Mouse (Mus musculus) kidney, postnatal 0 days (tissue): ENCODE measurements around the gene Ncapd2. TPM values are rescaled to one million over a fixed set of nuclear protein-coding genes. Genes with fewer than 3 reads are reported as not detected.

Experiments used
- ATAC-seq: fragments of 200-750 bp; cut with Nextera tagmentation; replicated peaks from 2 replicates; pipeline ENCODE4 v1.8.0; 2017; ENCODE audit warnings: low read depth, moderate number of reproducible peaks, moderate TSS enrichment, moderate library complexity; ENCODE audit not compliant: low FRiP score
- DNase-seq: peaks from one replicate; pipeline ENCODE4 v3.0.0-alpha.2; 2016; ENCODE audit warnings: low spot score
- H3K27ac ChIP-seq: fragments of 300-500 bp; sonication (generic); 2 replicates; pipeline ENCODE4 v1.5.1; 2014; ENCODE audit warnings: mild to moderate bottlenecking
- H3K27me3 ChIP-seq: fragments of 300-500 bp; sonication (generic); 2 replicates; pipeline ENCODE4 v1.6.1; 2014; ENCODE audit warnings: low read length, mixed read lengths; ENCODE audit not compliant: insufficient read depth
- H3K36me3 ChIP-seq: fragments of 300-500 bp; sonication (generic); 2 replicates; pipeline ENCODE4 v1.6.1; 2014; ENCODE audit warnings: low read length, mixed read lengths; ENCODE audit not compliant: insufficient read depth
- H3K4me1 ChIP-seq: fragments of 300-500 bp; sonication (generic); replicated peaks from 2 replicates; pipeline ENCODE4 v1.6.1; 2014; ENCODE audit warnings: antibody characterized with exemption, low read length, mixed read lengths; ENCODE audit not compliant: insufficient read depth
- H3K4me2 ChIP-seq: fragments of 300-500 bp; sonication (generic); 2 replicates; pipeline ENCODE4 v1.6.1; 2014; ENCODE audit warnings: mild to moderate bottlenecking, low read length, moderate library complexity, mixed read lengths
- H3K4me3 ChIP-seq: fragments of 300-500 bp; sonication (generic); replicated peaks from 2 replicates; pipeline ENCODE4 v1.5.1; 2014; ENCODE audit warnings: low read depth, low read length
- H3K9ac ChIP-seq: fragments of 300-500 bp; sonication (generic); 2 replicates; pipeline ENCODE4 v1.6.1; 2014; ENCODE audit warnings: low read depth, low read length
- H3K9me3 ChIP-seq: fragments of 300-500 bp; sonication (generic); replicated peaks from 2 replicates; pipeline ENCODE4 v1.6.1; 2016; ENCODE audit warnings: low read length, inconsistent platforms, mixed read lengths
- CTCF ChIP-seq: IDR thresholded peaks from 2 replicates; pipeline ENCODE4 v1.5.1; 2016; ENCODE audit warnings: antibody characterized with exemption, low read depth, mild to moderate bottlenecking, moderate library complexity
- WGBS: fragments of 180-500 bp; shearing (Covaris S2); extraction: QIAGEN DNeasy Blood & Tissue Kit; methylation state at CpG from one replicate; pipeline ENCODE4 v1.1.7; 2014; 5-methylcytosine and 5-hydroxymethylcytosine counted together
- polyA plus RNA-seq: library from polyadenylated mRNA; unstranded; fragments of >200 nt; fragmentation: Nextera tagmentation; extraction: Ambion mirVana; gene quantifications from 2 replicates; pipeline ENCODE4 v1.2.1, GENCODE M21; 2015

Gene Ncapd2
- polyA plus RNA-seq, 1 experiment from 2014 or later, result 43.8 TPM

DNA sequence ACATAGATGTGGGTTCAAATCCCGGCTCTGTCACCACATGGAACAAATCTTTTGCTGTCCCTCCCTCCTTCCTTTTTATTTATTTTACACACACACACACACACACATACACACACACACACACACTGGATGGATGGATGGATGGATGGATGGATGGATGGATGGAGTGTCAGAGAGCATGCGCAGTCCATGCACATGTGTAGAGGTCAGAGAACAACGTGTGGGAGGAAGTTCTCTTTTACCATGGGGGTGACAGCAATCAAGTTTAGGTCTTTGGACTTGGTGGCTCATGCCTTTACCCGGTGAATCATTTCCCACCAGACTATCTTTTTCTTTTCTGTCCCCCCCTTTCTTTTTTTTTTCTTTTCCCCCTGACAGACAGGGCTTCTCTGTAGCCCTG is 37.8 kb downstream of the Ncapd2 start:
- no peaks in the 10 kb centered on the region for H3K9me3 ChIP-seq
- H3K27ac ChIP-seq, result no peak overlapping the region
- ATAC-seq (no peak), DNase-seq (no peak)
- TF ChIP-seq CTCF, result no peak
- H3K36me3 ChIP-seq, result peaks cover 3% of the 10 kb centered on the region; the same call in 1 of the 2 replicates
- peaks cover 5% of the 10 kb centered on the region; the same call in 1 of the 2 replicates for H3K4me1 ChIP-seq
- 77% methylated on average over 4 of the region's 4 CpGs for WGBS
- no peak overlapping the region for H3K4me3 ChIP-seq
- no peaks in the 10 kb centered on the region for H3K27me3 ChIP-seq
- no peak overlapping the region for H3K4me2 ChIP-seq
- H3K9ac ChIP-seq, result no peak overlapping the region

DNA sequence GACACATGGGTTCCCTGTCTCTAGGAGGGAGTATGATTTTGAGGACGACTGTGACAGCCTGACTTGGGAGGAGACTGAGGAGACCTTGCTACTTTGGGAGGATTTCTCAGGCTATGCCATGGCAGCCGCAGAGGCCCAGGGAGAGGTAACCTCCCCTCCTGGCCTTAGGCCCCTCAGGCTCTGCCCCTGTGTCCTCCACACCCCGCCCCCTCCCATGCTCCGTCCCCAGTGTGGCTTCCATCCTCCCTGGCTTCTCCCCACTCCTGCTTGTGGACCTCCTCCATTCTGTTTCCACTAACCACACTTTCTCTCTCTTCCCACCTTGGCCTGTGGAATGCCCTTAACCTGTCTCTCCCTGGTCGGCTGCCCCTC is 38.5 kb downstream of the Ncapd2 start:
- ATAC-seq (no peak), DNase-seq (no peak)
- no peak overlapping the region for H3K9ac ChIP-seq
- 68% methylated on average over 5 of the region's 5 CpGs for WGBS
- H3K4me2 ChIP-seq, result no peak overlapping the region
- H3K4me1 ChIP-seq, result peaks cover 10% of the 10 kb centered on the region
- H3K9me3 ChIP-seq, result no peaks in the 10 kb centered on the region
- H3K36me3 ChIP-seq, result no peaks in the 10 kb centered on the region
- no peak overlapping the region for H3K4me3 ChIP-seq
- no peak for TF ChIP-seq CTCF
- no peaks in the 10 kb centered on the region for H3K27me3 ChIP-seq
- no peak overlapping the region for H3K27ac ChIP-seq

DNA sequence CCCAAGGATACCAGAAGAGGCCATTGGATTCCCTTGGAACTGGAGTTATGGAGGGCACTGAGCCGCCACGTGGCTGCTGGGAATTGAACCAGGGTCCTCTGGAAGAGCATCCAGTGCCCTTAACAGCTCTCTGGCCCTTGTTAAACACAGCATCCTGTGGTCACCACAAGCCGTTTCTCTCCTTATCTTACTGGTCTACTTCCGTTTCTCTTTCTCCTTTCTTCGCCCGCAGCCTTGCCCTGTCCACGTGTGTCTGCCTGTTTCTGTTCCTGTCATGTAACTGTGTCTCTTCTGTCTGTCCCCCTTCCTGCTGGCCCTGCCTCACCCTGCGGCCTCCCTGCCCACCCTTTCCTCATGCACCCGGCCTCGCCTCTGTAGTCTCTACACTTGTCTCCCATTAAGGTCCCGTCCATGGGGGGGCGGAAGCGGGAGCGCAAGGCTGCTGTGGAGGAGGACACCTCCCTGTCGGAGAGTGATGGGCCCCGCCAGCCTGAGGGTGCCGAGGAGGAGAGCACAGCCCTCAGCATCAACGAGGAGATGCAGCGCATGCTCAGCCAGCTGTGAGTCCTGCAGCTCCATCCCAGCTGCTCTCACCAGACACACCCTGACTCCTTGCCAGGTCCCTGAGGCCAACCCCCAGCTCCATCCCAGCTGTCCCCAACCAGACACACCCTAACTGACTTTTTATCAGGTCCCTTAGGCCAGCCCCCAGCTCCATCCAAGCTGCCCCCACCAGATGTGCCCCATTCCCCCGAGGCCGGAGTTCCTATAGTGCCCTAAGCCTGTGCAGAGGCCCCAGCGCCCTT is 39.1 kb downstream of the Ncapd2 start:
- TF ChIP-seq CTCF, result no peak
- H3K9me3 ChIP-seq, result no peaks in the 10 kb centered on the region
- DNase-seq (no peak), ATAC-seq (no peak)
- no peak overlapping the region for H3K4me3 ChIP-seq
- no peaks in the 10 kb centered on the region for H3K27me3 ChIP-seq
- H3K36me3 ChIP-seq, result no peaks in the 10 kb centered on the region
- no peak overlapping the region for H3K4me2 ChIP-seq
- no peak overlapping the region for H3K9ac ChIP-seq
- H3K27ac ChIP-seq, result no peak overlapping the region
- WGBS, result 64% methylated on average over 22 of the region's 22 CpGs
- peaks cover 14% of the 10 kb centered on the region for H3K4me1 ChIP-seq

DNA sequence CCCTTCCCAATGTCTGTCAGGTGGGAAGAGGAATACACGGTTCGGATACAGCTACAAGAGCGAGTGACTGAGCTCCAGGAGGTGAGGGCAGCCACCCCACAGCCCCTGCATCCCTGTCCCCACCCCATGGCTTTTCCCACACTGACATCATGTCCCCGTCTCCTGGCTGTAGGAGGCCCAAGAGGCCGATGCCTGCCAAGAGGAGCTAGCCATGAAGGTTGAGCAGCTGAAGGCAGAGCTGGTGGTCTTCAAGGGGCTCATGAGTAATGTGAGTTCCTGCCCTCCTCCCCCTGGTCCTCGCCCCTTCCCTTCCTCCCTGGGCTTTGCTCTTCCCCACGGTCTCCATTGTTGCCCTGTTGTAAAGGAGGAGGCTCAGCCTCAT is 41.9 kb downstream of the Ncapd2 start:
- Histone ChIP-seq H3K4me1 (peaks cover 34% of the 10 kb centered on the region), H3K9ac (0 out of 2 replicates have a peak overlapping the region, but pooled peaks have one; percentile 14), H3K9me3 (no peaks in the 10 kb centered on the region), H3K36me3 (no peaks in the 10 kb centered on the region), H3K4me3 (no peak overlapping the region), H3K27ac (peak overlapping the region; percentile 83), H3K4me2 (no peak overlapping the region), H3K27me3 (no peaks in the 10 kb centered on the region)
- WGBS, result 55% methylated on average over 7 of the region's 7 CpGs
- TF ChIP-seq CTCF, result no peak
- no peak for DNase-seq
- no peak for ATAC-seq

DNA sequence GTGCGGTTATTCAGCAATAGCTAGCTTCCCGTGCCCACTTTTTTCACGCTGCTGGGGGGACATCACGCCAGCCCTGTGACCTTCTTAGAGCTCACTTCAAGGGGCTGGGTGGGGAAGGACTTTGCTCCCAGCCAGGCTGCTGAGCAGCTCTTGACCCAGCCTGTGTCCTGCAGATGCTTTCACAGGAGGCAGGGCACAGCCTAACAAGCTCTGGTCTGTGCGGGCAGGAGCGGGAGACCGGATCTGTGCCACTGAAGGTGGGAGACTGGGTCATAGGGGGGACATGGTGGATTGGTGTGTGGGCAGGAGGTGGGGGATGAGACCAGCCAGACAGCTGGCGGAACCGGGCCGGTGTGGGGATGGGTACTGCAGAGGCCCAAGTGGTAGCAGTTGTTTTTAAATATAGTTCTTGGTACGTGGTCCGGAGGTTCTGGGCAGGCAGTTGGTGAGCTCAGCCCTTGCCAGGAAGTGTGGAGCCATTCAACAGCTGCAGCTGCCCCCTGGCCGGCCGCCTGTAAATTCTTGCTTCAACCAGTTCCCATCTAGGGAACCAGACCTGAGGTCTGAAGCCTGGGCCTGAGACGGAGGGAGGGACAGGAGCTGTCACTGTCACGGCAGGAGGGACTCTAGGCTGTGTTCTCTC is 42.5 kb downstream of the Ncapd2 start:
- H3K9me3 ChIP-seq, result no peaks in the 10 kb centered on the region
- DNase-seq, result peak; percentile 46
- peak overlapping the region; percentile 83 for H3K27ac ChIP-seq
- no peaks in the 10 kb centered on the region for H3K27me3 ChIP-seq
- ATAC-seq, result no peak; the same call in 1 of the 2 replicates
- no peak overlapping the region for H3K4me3 ChIP-seq
- H3K4me1 ChIP-seq, result peaks cover 34% of the 10 kb centered on the region
- H3K36me3 ChIP-seq, result no peaks in the 10 kb centered on the region; the same call in 1 of the 2 replicates
- TF ChIP-seq CTCF, result no peak
- H3K9ac ChIP-seq, result 0 out of 2 replicates have a peak overlapping the region, but pooled peaks have one; percentile 14
- H3K4me2 ChIP-seq, result no peak overlapping the region
- 42% methylated on average over 16 of the region's 16 CpGs for WGBS

DNA sequence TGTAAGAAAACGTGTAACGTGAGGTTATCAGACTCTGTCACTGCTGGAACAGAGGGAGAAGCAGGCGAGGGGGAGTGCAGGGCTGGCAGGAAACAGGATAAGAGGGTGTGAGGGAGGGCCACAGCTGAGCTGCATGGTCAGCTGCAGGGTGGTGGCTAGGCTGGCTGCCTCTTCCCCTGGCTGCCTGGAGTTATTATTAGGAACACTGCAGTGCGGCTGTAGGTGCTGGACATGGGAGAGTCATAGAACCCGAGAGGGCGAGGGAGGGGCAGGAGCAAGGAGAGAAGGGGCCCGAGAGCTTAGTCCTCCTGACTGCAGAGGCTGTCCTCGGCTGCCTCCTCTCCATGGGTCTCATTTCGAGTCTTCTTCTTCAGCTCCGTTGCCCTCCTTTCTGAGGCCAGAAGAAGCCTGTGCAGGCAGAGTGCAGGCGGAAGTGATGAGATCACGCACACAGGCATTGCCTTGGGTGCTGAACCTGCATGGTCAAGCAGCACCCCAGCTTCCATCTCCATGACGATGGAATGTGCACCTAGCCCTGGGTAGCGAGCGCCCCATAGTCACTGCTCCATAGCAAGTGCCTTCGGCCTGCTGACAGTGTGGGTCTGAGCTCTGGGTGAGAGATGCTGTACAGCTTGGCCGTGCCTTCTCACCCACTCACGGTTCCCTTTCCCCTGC is 43.1 kb downstream of the Ncapd2 start:
- TF ChIP-seq CTCF, result no peak
- Histone ChIP-seq H3K9ac (no peak overlapping the region), H3K4me2 (peak overlapping the region; percentile 0; the same call in 1 of the 2 replicates), H3K27ac (peak overlapping the region; percentile 83), H3K27me3 (no peaks in the 10 kb centered on the region), H3K36me3 (no peaks in the 10 kb centered on the region; the same call in 1 of the 2 replicates), H3K9me3 (no peaks in the 10 kb centered on the region), H3K4me1 (peaks cover 34% of the 10 kb centered on the region), H3K4me3 (no peak overlapping the region)
- WGBS, result 35% methylated on average over 18 of the region's 18 CpGs
- ATAC-seq, result no peak; the same call in 1 of the 2 replicates
- peak; percentile 85 for DNase-seq
